Mouse (Mus musculus) MEL (cell line): ENCODE data around the gene Eif4h. TPM values are rescaled to one million over a fixed set of nuclear protein-coding genes. Genes with fewer than 3 reads are reported as not detected.

ENCODE experiments used
- DNase-seq: peaks from one replicate; pipeline ENCODE4 v3.0.0; 2011; ENCODE audit warnings: low read depth, low spot score
- H3K27ac ChIP-seq: 2 replicates; pipeline ENCODE4 v1.5.1; 2012; ENCODE audit warnings: low read depth, mild to moderate bottlenecking, control low read depth, low read length, moderate library complexity; ENCODE audit not compliant: control insufficient read depth
- H3K27me3 ChIP-seq, 2 experiments: fragments of 150-350 bp in 1 of 2; sonication (generic) in 1 of 2; 2 replicates each; pipeline ENCODE4 v1.6.1; 2012; ENCODE audit warnings: low read length in 2 of 2, mild to moderate bottlenecking in 2 of 2, improper control_type of control experiment in 1 of 2, moderate library complexity in 1 of 2; ENCODE audit not compliant: insufficient read depth in 2 of 2, control insufficient read depth in 1 of 2
- H3K36me3 ChIP-seq, 2 experiments: 2 replicates each; pipeline ENCODE4 v1.6.1; 2012 to 2014; ENCODE audit warnings: low read length in 2 of 2, improper control_type of control experiment in 1 of 2, inconsistent platforms in 1 of 2, mild to moderate bottlenecking in 1 of 2; ENCODE audit not compliant: insufficient read depth in 2 of 2, control insufficient read depth in 1 of 2
- H3K4me1 ChIP-seq, 2 experiments: fragments of 150-350 bp in 1 of 2; sonication (generic) in 1 of 2; 2 replicates each; pipeline ENCODE4 v1.6.1; 2012; ENCODE audit warnings: low read length in 2 of 2, improper control_type of control experiment in 1 of 2, mild to moderate bottlenecking in 1 of 2; ENCODE audit not compliant: insufficient read depth in 2 of 2, control insufficient read depth in 1 of 2
- H3K4me3 ChIP-seq, 2 experiments: fragments of 150-350 bp in 1 of 2; sonication (generic) in 1 of 2; 2 replicates each; pipeline ENCODE4 v1.5.1; 2012; ENCODE audit warnings: low read depth in 2 of 2, low read length in 2 of 2, mild to moderate bottlenecking in 2 of 2, moderate library complexity in 2 of 2, control low read depth in 1 of 2, improper control_type of control experiment in 1 of 2; ENCODE audit not compliant: control insufficient read depth in 1 of 2, insufficient read depth in 1 of 2
- H3K79me2 ChIP-seq: 2 replicates; pipeline ENCODE4 v1.6.1; 2012; ENCODE audit warnings: mild to moderate bottlenecking, low read length, moderate library complexity; ENCODE audit not compliant: control insufficient read depth, poor library complexity, insufficient read depth
- H3K9ac ChIP-seq: 2 replicates; pipeline ENCODE4 v1.6.1; 2012; ENCODE audit warnings: low read depth, mild to moderate bottlenecking, control low read depth, low read length, moderate library complexity; ENCODE audit not compliant: control insufficient read depth, poor library complexity, severe bottlenecking
- H3K9me3 ChIP-seq: fragments of 150-350 bp; sonication (generic); replicated peaks from 2 replicates; pipeline ENCODE4 v1.6.1; 2012; ENCODE audit warnings: mild to moderate bottlenecking, low read length, improper control_type of control experiment, moderate library complexity; ENCODE audit not compliant: insufficient read depth
- CTCF ChIP-seq, 3 experiments: IDR thresholded peaks in 2 of 3; conservative IDR thresholded peaks in 1 of 3; 2 replicates each; pipeline ENCODE4 v1.5.1; 2011 to 2012; ENCODE audit warnings: low read length in 3 of 3, low read depth in 2 of 3, mild to moderate bottlenecking in 2 of 3, improper control_type of control experiment in 1 of 3, inconsistent platforms in 1 of 3, mixed read lengths in 1 of 3, moderate library complexity in 1 of 3; ENCODE audit not compliant: control insufficient read depth in 1 of 3, insufficient read depth in 1 of 3, poor library complexity in 1 of 3, severe bottlenecking in 1 of 3
- E2F4 ChIP-seq: IDR thresholded peaks from 2 replicates; pipeline ENCODE4 v1.6.1; 2011; ENCODE audit warnings: low read depth, low read length, improper control_type of control experiment, borderline replicate concordance
- ELF1 ChIP-seq: IDR thresholded peaks from 2 replicates; pipeline ENCODE4 v1.6.1; 2014; ENCODE audit warnings: low read depth, mild to moderate bottlenecking, inconsistent platforms, low read length, improper control_type of control experiment, moderate library complexity
- GABPA ChIP-seq: IDR thresholded peaks from 2 replicates; pipeline ENCODE4 v1.6.1; 2012; ENCODE audit warnings: low read depth, mild to moderate bottlenecking, inconsistent platforms, low read length, improper control_type of control experiment, moderate library complexity
- HCFC1 ChIP-seq: IDR thresholded peaks from 2 replicates; pipeline ENCODE4 v1.6.1; 2012; ENCODE audit warnings: low read depth, mild to moderate bottlenecking, inconsistent platforms, low read length, improper control_type of control experiment, moderate library complexity
- KAT2A ChIP-seq: conservative IDR thresholded peaks from 2 replicates; pipeline ENCODE4 v1.6.1; 2012; ENCODE audit warnings: low read depth, low read length, improper control_type of control experiment, inconsistent platforms
- MAFK ChIP-seq: IDR thresholded peaks from 2 replicates; pipeline ENCODE4 v1.6.1; 2011; ENCODE audit warnings: low read depth, mild to moderate bottlenecking, low read length, improper control_type of control experiment, borderline replicate concordance
- MAX ChIP-seq: IDR thresholded peaks from 2 replicates; pipeline ENCODE4 v1.6.1; 2011; ENCODE audit warnings: low read length, improper control_type of control experiment
- MAZ ChIP-seq: IDR thresholded peaks from 2 replicates; pipeline ENCODE4 v1.6.1; 2012; ENCODE audit warnings: low read depth, mild to moderate bottlenecking, inconsistent platforms, low read length, improper control_type of control experiment
- MXI1 ChIP-seq: IDR thresholded peaks from 2 replicates; pipeline ENCODE4 v1.6.1; 2011; ENCODE audit warnings: mild to moderate bottlenecking, low read depth, low read length, improper control_type of control experiment
- MYB ChIP-seq: IDR thresholded peaks from 2 replicates; pipeline ENCODE4 v1.6.1; 2011; ENCODE audit warnings: mild to moderate bottlenecking, low read depth, low read length, improper control_type of control experiment
- POLR2AphosphoS2 ChIP-seq: IDR thresholded peaks from 2 replicates; pipeline ENCODE4 v1.6.1; 2011; ENCODE audit warnings: low read length, improper control_type of control experiment
- RAD21 ChIP-seq: IDR thresholded peaks from 2 replicates; pipeline ENCODE4 v1.6.1; 2011; ENCODE audit warnings: mild to moderate bottlenecking, low read depth, low read length, improper control_type of control experiment
- SIN3A ChIP-seq: IDR thresholded peaks from 2 replicates; pipeline ENCODE4 v1.6.1; 2012; ENCODE audit warnings: low read length, improper control_type of control experiment, inconsistent platforms
- SMC3 ChIP-seq: IDR thresholded peaks from 2 replicates; pipeline ENCODE4 v1.6.1; 2011; ENCODE audit warnings: low read depth, low read length, improper control_type of control experiment
- TAL1 ChIP-seq: IDR thresholded peaks from 2 replicates; pipeline ENCODE4 v1.6.1; 2012; ENCODE audit warnings: mild to moderate bottlenecking, inconsistent platforms, low read length, moderate library complexity, mixed read lengths
- TBP ChIP-seq: IDR thresholded peaks from 2 replicates; pipeline ENCODE4 v1.8.0; 2011; ENCODE audit warnings: low read depth, low read length, improper control_type of control experiment
- TCF12 ChIP-seq: IDR thresholded peaks from 2 replicates; pipeline ENCODE4 v1.6.1; 2014; ENCODE audit warnings: low read depth, mild to moderate bottlenecking, inconsistent platforms, low read length, improper control_type of control experiment, moderate library complexity
- UBTF ChIP-seq: IDR thresholded peaks from 2 replicates; pipeline ENCODE4 v1.6.1; 2012; ENCODE audit warnings: low read depth, mild to moderate bottlenecking, inconsistent platforms, low read length, improper control_type of control experiment, moderate library complexity, borderline replicate concordance; ENCODE audit not compliant: insufficient read depth
- USF1 ChIP-seq: IDR thresholded peaks from 2 replicates; pipeline ENCODE4 v1.6.1; 2014; ENCODE audit warnings: low read depth, mild to moderate bottlenecking, inconsistent platforms, low read length, improper control_type of control experiment, moderate library complexity
- ZC3H11A ChIP-seq: IDR thresholded peaks from 2 replicates; pipeline ENCODE4 v1.6.1; 2012; ENCODE audit warnings: low read depth, mild to moderate bottlenecking, inconsistent platforms, low read length, improper control_type of control experiment
- ZMIZ1 ChIP-seq: IDR thresholded peaks from 2 replicates; pipeline ENCODE4 v1.6.1; 2012; ENCODE audit warnings: low read depth, mild to moderate bottlenecking, inconsistent platforms, low read length, improper control_type of control experiment, moderate library complexity
- polyA plus RNA-seq, 2 experiments: library from polyadenylated mRNA; stranded (reverse) in 1 of 2; unstranded in 1 of 2; fragments of >175 nt in 1 of 2; fragments of >200 nt in 1 of 2; gene quantifications; 2 replicates each; pipeline versions ENCODE4 v1.2.1 to v1.2.4; 2012; ENCODE audit warnings: low replicate concordance in 2 of 2, low read depth in 1 of 2; ENCODE audit not compliant: insufficient read length in 2 of 2, insufficient read depth in 1 of 2, missing spikeins in 1 of 2
- total RNA-seq: library from RNA; depleted of rRNA; stranded (reverse); fragments of 300-350 nt; gene quantifications from 2 replicates; pipeline ENCODE4 v1.2.3, GENCODE M21; 2012

The Eif4h gene
- total and polyA plus RNA-seq, 3 experiments = 167 to 515 (median 471) TPM

DNA sequence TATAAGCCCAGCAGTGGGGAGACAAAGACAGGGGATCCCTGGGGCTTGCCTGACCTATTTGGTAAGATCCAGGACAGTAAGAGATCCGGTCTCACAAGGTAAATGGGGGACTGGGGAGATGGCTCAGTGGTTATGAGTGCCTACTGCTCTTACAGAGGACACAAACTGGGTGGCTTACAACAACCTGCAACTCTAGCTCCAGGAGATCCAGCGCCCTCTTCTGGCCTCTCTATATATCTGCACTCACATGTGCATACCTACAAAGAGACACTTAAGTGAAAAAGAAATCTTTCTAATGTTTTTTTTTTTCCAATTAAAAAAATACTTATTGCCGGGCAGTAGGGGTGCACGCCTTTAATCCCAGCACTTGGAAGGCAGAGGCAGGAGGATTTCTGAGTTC lies 7.2 kb upstream of the Eif4h start:
- H3K79me2 ChIP-seq = no peaks in the 10 kb centered on the region
- no peak overlapping the region for H3K27ac ChIP-seq
- no peak overlapping the region for H3K4me3 ChIP-seq
- no peak for DNase-seq
- no peaks in the 10 kb centered on the region for H3K4me1 ChIP-seq
- H3K9ac ChIP-seq = no peak overlapping the region
- TF ChIP-seq RAD21 = peak; percentile 9; the same call in 1 of the 2 replicates
- TF ChIP-seq ZMIZ1 = no peak
- TF ChIP-seq HCFC1 = no peak
- TF ChIP-seq MAX = no peak
- 0 out of 2 replicates have a peak, but pooled peaks have one; percentile 4 for TF ChIP-seq ZC3H11A
- peak; percentile 22 to 30 (median 22); a peak in 3 of 6 replicates for TF ChIP-seq CTCF (IDR thresholded peaks at IDR 0.05 in 2 of 3, conservative IDR thresholded peaks at IDR 0.05 in 1 of 3; ENCODE audit: control insufficient read depth in 1 of 3, insufficient read depth in 1 of 3, low read depth in 2 of 3, low read length in 3 of 3, poor library complexity in 1 of 3, severe bottlenecking in 1 of 3)
- no peak for TF ChIP-seq KAT2A
- H3K27me3 ChIP-seq = no peaks in the 10 kb centered on the region
- H3K9me3 ChIP-seq = no peaks in the 10 kb centered on the region
- no peaks in the 10 kb centered on the region for H3K36me3 ChIP-seq

GRCm38 (mm10) chr5:134644643-134645118 lies 5.4 kb upstream of the Eif4h start:
- DNase-seq = no peak
- Histone ChIP-seq H3K27me3 (no peaks in the 10 kb centered on the region), H3K79me2 (no peaks in the 10 kb centered on the region), H3K4me1 (peaks cover 5 to 6% of the 10 kb centered on the region in 2 experiments), H3K4me3 (no peak overlapping the region), H3K27ac (no peak overlapping the region), H3K36me3 (peaks cover 0 to 5% of the 10 kb centered on the region in 2 experiments; a peak in 2 of 4 replicates), H3K9me3 (no peaks in the 10 kb centered on the region), H3K9ac (no peak overlapping the region)
- TF ChIP-seq HCFC1 (no peak), MAZ (no peak), MYB (no peak), KAT2A (no peak), CTCF (IDR thresholded peaks at IDR 0.05 in 2 of 3, conservative IDR thresholded peaks at IDR 0.05 in 1 of 3; ENCODE audit: control insufficient read depth in 1 of 3, insufficient read depth in 1 of 3, low read depth in 2 of 3, low read length in 3 of 3, poor library complexity in 1 of 3, severe bottlenecking in 1 of 3) (no peak), ELF1 (no peak), TAL1 (no peak), MAFK (no peak), MXI1 (no peak), TCF12 (no peak), SIN3A (no peak), E2F4 (no peak), ZMIZ1 (no peak), UBTF (no peak), SMC3 (no peak), GABPA (no peak), POLR2AphosphoS2 (no peak), USF1 (no peak), TBP (no peak)
